Mouse (Mus musculus): ENCODE measurements around the gene Rgn. TPM values are rescaled to one million over a fixed set of nuclear protein-coding genes. Genes with fewer than 3 reads are reported as not detected.

Rgn gene
- polyA plus RNA-seq (2012; rRNA removed) (0.20 TPM in 1 of 2 replicates, not detected in the other), polyA plus RNA-seq (2014; fragmentation: Nextera tagmentation; extraction: Ambion mirVana) (0.26 and 0.36 TPM in 2 replicates)

DNA sequence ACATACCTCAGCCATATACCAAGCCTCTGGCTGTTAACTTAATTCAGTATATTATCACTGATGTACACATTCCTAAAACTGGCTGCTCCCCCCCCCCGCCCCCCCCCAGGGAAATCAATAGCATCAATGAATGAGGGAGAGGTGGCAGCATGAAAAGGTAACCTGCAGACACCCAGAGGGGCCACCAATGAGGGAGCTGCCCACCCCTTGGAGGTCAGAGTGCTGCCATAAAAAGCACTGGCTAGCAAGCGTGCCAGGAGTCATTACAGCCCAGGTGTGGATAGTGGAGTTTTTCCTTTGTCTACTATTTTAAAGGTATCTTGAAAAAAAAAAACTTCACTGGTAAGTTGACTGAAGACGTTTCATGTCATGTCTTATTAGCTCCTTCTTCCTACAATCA lies at the start of gene Rgn:
Gene Rgn, plus strand, starts transcription at position 256 of the 400 bp plus-strand sequence.
- H3K36me3 ChIP-seq (ENCODE audit: control insufficient read depth, insufficient read depth, low read length), result no peaks in the 10 kb centered on the region
- H3K9ac ChIP-seq (ENCODE audit: low read depth, low read length, severe bottlenecking), result no peak within 1 kb of the TSS
- H3K4me1 ChIP-seq (ENCODE audit: control insufficient read depth, insufficient read depth, low read length), result no peaks in the 10 kb centered on the region
- no peaks in the 10 kb centered on the region for H3K9me3 ChIP-seq (ENCODE audit: control insufficient read depth, low read length)
- no peak within 1 kb of the TSS for H3K4me3 ChIP-seq (replicated peaks; ENCODE audit: low read length)
- no peak for ATAC-seq (ENCODE audit: low FRiP score, low read depth)
- no peak for TF ChIP-seq POLR2A (IDR thresholded peaks at IDR 0.05; ENCODE audit: borderline replicate concordance, extremely low read depth, insufficient read depth, insufficient read length)
- peak within 1 kb of the TSS; percentile 58 for H3K4me2 ChIP-seq (replicated peaks; ENCODE audit: low read depth, low read length, severe bottlenecking)
- H3K27ac ChIP-seq (replicated peaks; ENCODE audit: low read depth, low read length), result no peak within 1 kb of the TSS
- WGBS, result 61% methylated on average over 3 of the region's 3 CpGs
- no peaks in the 10 kb centered on the region for H3K27me3 ChIP-seq (ENCODE audit: control insufficient read depth, insufficient read depth, low read length)
- no peak for DNase-seq (ENCODE audit: low spot score)

DNA sequence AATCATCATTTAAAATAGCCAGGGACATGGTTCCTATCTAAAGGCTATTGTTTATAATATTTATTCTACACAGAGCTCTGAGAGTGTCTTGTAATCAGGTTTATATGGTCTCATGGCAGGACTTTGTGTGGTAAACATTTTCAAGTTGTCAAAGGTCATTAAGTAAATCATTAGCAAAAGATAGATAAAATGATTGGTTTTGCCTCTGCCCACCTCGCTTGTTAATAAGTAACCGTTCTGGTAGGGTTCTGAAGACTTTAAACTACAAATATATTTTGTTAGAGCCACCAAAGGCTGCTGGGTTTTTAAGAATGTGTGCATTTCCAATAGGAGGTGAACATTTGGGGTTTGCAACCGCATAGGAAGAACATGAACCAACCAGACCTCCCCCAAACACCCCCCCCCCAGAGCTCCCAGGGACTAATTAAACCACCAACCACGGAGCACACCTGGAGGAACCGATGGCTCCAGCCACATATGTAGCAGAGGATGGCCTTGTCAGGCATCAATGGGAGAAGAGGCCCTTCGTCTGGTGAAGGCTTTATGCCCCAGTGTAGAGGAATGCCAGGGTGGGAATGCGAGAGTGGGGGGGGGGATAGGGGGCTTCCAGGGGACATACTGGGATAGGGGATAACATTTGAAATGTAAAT lies 29.2 kb upstream of the Rgn start:
- no peak for DNase-seq (ENCODE audit: low spot score)
- Histone ChIP-seq H3K4me2 (replicated peaks; ENCODE audit: low read depth, low read length, severe bottlenecking) (no peak overlapping the region), H3K36me3 (ENCODE audit: control insufficient read depth, insufficient read depth, low read length) (no peaks in the 10 kb centered on the region), H3K9ac (ENCODE audit: low read depth, low read length, severe bottlenecking) (no peak overlapping the region), H3K27ac (replicated peaks; ENCODE audit: low read depth, low read length) (no peak overlapping the region), H3K27me3 (ENCODE audit: control insufficient read depth, insufficient read depth, low read length) (no peaks in the 10 kb centered on the region), H3K4me3 (replicated peaks; ENCODE audit: low read length) (no peak overlapping the region), H3K4me1 (ENCODE audit: control insufficient read depth, insufficient read depth, low read length) (no peaks in the 10 kb centered on the region), H3K9me3 (ENCODE audit: control insufficient read depth, low read length) (no peaks in the 10 kb centered on the region)
- WGBS, result 72% methylated on average over 7 of the region's 7 CpGs
- ATAC-seq (ENCODE audit: low FRiP score, low read depth), result no peak
- no peak for TF ChIP-seq POLR2A (IDR thresholded peaks at IDR 0.05; ENCODE audit: borderline replicate concordance, extremely low read depth, insufficient read depth, insufficient read length)

DNA sequence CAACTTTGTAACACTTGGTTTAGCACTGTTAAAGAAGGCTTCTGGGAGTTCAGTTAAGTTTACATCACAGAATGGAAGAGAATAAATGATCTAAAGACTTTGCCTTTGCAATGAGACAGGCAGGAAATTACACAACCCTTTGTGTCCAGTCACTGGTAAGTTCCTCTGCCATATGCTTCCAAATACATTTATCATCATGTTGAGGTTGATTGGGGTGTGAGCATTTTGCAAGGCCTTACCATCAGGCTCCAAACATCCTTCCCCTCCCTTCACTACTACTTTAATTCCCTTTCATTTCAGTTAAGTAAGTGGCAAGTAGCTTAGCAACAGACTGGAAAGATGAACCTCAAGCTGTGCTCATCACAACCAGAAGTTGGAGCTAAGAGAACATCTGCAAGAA lies 28.0 kb upstream of the Rgn start:
- Histone ChIP-seq H3K36me3 (ENCODE audit: control insufficient read depth, insufficient read depth, low read length) (no peaks in the 10 kb centered on the region), H3K27me3 (ENCODE audit: control insufficient read depth, insufficient read depth, low read length) (no peaks in the 10 kb centered on the region), H3K9ac (ENCODE audit: low read depth, low read length, severe bottlenecking) (no peak overlapping the region), H3K4me3 (replicated peaks; ENCODE audit: low read length) (no peak overlapping the region), H3K9me3 (ENCODE audit: control insufficient read depth, low read length) (no peaks in the 10 kb centered on the region), H3K4me1 (ENCODE audit: control insufficient read depth, insufficient read depth, low read length) (no peaks in the 10 kb centered on the region), H3K4me2 (replicated peaks; ENCODE audit: low read depth, low read length, severe bottlenecking) (no peak overlapping the region), H3K27ac (replicated peaks; ENCODE audit: low read depth, low read length) (no peak overlapping the region)
- TF ChIP-seq POLR2A (IDR thresholded peaks at IDR 0.05; ENCODE audit: borderline replicate concordance, extremely low read depth, insufficient read depth, insufficient read length), result no peak
- DNase-seq (ENCODE audit: low spot score) (no peak), ATAC-seq (ENCODE audit: low FRiP score, low read depth) (no peak)

DNA sequence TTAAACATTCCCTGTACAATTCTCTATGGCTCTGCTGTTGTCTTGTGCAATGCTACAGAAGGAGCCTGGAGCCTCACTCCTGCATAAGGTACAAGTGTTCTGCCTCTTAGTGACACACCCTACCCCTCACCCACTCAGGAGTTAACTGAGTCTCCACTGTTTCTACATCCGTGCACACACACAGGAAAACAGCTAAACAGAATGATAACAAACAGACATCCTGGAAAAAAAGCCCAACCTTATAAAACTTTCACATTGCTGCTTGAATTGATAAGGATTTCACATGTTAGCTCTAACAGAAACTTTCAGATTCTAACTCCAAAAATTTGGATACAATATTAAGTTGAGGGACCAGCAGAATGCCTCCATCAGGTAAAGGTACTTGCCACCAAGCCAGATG lies 17.0 kb upstream of the Rgn start:
- WGBS, result 45% methylated on average over 1 of the region's 1 CpGs
- ATAC-seq (ENCODE audit: low FRiP score, low read depth) (no peak), DNase-seq (ENCODE audit: low spot score) (no peak)
- Histone ChIP-seq H3K9me3 (ENCODE audit: control insufficient read depth, low read length) (no peaks in the 10 kb centered on the region), H3K27me3 (ENCODE audit: control insufficient read depth, insufficient read depth, low read length) (no peaks in the 10 kb centered on the region), H3K9ac (ENCODE audit: low read depth, low read length, severe bottlenecking) (no peak overlapping the region), H3K27ac (replicated peaks; ENCODE audit: low read depth, low read length) (no peak overlapping the region), H3K4me1 (ENCODE audit: control insufficient read depth, insufficient read depth, low read length) (no peaks in the 10 kb centered on the region), H3K4me3 (replicated peaks; ENCODE audit: low read length) (no peak overlapping the region), H3K36me3 (ENCODE audit: control insufficient read depth, insufficient read depth, low read length) (no peaks in the 10 kb centered on the region), H3K4me2 (replicated peaks; ENCODE audit: low read depth, low read length, severe bottlenecking) (no peak overlapping the region)
- no peak for TF ChIP-seq POLR2A (IDR thresholded peaks at IDR 0.05; ENCODE audit: borderline replicate concordance, extremely low read depth, insufficient read depth, insufficient read length)

DNA sequence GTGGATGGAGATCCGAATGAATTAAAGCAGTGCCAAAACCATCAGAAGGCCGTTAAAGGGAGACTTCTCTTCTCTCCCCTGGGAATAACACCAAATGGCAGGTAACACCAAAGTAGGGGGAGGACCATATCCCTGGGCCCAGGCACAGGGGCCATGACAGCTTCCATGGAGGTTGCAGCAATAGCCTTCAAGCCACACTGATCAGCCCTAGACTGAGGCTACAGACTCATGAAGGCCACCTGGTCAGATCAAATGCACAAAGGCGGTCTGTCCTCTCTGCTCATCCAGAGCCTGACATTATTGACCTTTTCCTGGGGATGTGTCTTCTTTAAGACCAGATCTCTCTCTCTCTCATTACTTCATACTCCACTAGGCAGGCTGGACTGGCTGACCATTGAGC lies 5.7 kb upstream of the Rgn start:
- Histone ChIP-seq H3K4me3 (replicated peaks; ENCODE audit: low read length) (no peak overlapping the region), H3K36me3 (ENCODE audit: control insufficient read depth, insufficient read depth, low read length) (no peaks in the 10 kb centered on the region), H3K27ac (replicated peaks; ENCODE audit: low read depth, low read length) (no peak overlapping the region), H3K4me2 (replicated peaks; ENCODE audit: low read depth, low read length, severe bottlenecking) (no peak overlapping the region), H3K9ac (ENCODE audit: low read depth, low read length, severe bottlenecking) (no peak overlapping the region), H3K4me1 (ENCODE audit: control insufficient read depth, insufficient read depth, low read length) (no peaks in the 10 kb centered on the region), H3K27me3 (ENCODE audit: control insufficient read depth, insufficient read depth, low read length) (no peaks in the 10 kb centered on the region), H3K9me3 (ENCODE audit: control insufficient read depth, low read length) (no peaks in the 10 kb centered on the region)
- WGBS, result 85% methylated on average over 3 of the region's 3 CpGs
- no peak for DNase-seq (ENCODE audit: low spot score)
- ATAC-seq (ENCODE audit: low FRiP score, low read depth), result no peak
- no peak for TF ChIP-seq POLR2A (IDR thresholded peaks at IDR 0.05; ENCODE audit: borderline replicate concordance, extremely low read depth, insufficient read depth, insufficient read length)
